Mouse (Mus musculus) spleen, adult 12 weeks (tissue): ENCODE data around the gene Fam192a.

Experiments used
- DNase-seq: peaks from one replicate; pipeline ENCODE4 v3.0.0; 2022; ENCODE audit warnings: low spot score

The Fam192a gene

GRCm38 (mm10) chr8:94532525-94532872 lies 69.3 kb downstream of the Fam192a start:
- DNase-seq = no peak

- DNase-seq = no peak
Measured at GRCm38 (mm10) chr8:94532000-94532399, 69.8 kb downstream of the Fam192a start.

- DNase-seq = no peak
Measured at GRCm38 (mm10) chr8:94530643-94531042, 71.2 kb downstream of the Fam192a start.

GRCm38 (mm10) chr8:94529875-94530274 lies 71.9 kb downstream of the Fam192a start:
- no peak for DNase-seq

- DNase-seq = no peak
Measured at GRCm38 (mm10) chr8:94528245-94528644, 73.6 kb downstream of the Fam192a start.

- no peak for DNase-seq
Measured at GRCm38 (mm10) chr8:94527178-94527577, 74.6 kb downstream of the Fam192a start.

- DNase-seq = no peak
Measured at GRCm38 (mm10) chr8:94524554-94524953, 77.2 kb downstream of the Fam192a start.
